Mouse (Mus musculus) layer of hippocampus, adult 2 months (tissue): ENCODE results near the gene Ubd. TPM values are rescaled to one million over a fixed set of nuclear protein-coding genes. Genes with fewer than 3 reads are reported as not detected.
A peak's percentile ranks its signal among the peaks of the same experiment; 100 is the strongest.
"Not testable (repeated sequence)": the region's sequence is repeated elsewhere in the genome, so short reads cannot be mapped to it uniquely, and the experiment has no call there.

Experiments used
- DNase-seq, 2 experiments: peaks; one replicate each; pipeline ENCODE4 v3.0.0; 2022; ENCODE audit warnings: low spot score in 2 of 2
- H3K27ac ChIP-seq: fragments of 200-600 bp; 2 replicates; pipeline ENCODE4 v1.8.1; 2022
- H3K4me3 ChIP-seq: fragments of 200-600 bp; 2 replicates; pipeline ENCODE4 v1.8.1; 2022; ENCODE audit warnings: mild to moderate bottlenecking
- CTCF ChIP-seq: fragments of 200-600 bp; conservative IDR thresholded peaks from 2 replicates; pipeline ENCODE4 v1.8.1; 2022; ENCODE audit warnings: antibody characterized with exemption, mild to moderate bottlenecking, moderate library complexity
- total RNA-seq, 2 experiments: library from RNA; stranded (reverse); gene quantifications; 2 replicates each; pipeline ENCODE4 v1.2.3; 2021

Gene Ubd
- total RNA-seq, 2 experiments from 2014 or later: not detected

DNA sequence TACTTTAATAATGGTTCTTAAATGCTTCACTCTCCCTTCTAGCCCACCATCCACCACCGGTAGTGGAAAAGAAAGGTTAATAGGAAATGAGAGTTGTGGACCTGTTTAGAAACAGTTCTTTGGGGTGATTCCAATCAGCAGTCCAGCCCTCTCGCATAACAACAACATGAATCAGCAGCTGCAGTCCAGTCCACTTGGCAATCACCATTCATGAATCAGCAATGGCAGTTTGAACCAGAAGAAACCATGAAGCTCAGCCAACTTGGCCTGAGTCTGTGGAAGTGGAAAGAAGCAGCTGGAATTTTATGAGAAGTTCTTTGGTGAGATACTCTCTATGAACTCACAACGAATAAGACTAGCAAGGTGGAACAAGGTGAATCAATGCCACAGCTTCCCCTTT lies 24.8 kb downstream of the Ubd start:
- no peak for TF ChIP-seq CTCF
- DNase-seq: no peak
- no peak overlapping the region for H3K27ac ChIP-seq
- H3K4me3 ChIP-seq: no peak overlapping the region

DNA sequence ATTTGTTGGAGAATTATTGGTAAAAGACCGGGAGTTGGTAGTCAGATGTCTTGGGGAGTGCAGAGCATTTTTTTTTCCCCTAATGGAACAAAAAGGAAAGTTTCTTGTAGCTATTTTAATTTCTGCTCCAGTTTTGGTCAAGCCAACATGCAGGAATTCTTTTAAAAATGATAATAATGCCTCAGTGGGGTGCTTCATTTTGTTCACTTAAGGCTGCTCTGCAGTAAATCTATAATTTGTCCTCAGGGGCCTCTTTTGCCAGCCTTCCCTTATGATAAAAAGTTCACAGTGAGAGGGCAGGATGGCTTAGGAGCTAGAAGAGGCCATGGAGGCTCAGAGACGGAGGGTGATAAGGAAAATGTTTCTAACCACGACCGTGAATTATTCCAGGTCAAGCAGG lies 26.2 kb downstream of the Ubd start, which contains the start of gene Olfr96:
Gene Olfr96 (plus strand): TSS at position 301 of the 400 bp plus-strand sequence.
- Histone ChIP-seq H3K27ac (no peak within 1 kb of the TSS), H3K4me3 (no peak within 1 kb of the TSS)
- no peak for DNase-seq
- no peak for TF ChIP-seq CTCF

DNA sequence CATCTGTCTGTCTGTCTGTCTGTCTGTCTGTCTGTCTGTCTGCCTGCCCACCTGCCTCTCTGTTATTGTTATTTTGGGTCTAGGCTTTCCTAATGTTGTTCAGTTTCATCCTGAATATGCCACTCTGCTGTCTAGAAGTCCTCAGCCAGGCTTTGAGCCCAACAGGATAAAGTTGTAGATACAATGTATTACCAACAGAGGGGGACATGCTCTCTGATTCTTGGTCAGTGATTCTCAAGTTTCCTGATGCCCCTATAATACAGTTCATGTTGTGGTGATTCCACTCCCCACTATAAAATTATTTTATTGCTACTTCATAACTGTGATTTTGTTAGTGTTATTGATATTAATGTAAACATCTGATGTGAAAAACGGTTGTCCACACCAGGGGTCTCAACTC lies 28.2 kb downstream of the Ubd start:
- no peak overlapping the region for H3K27ac ChIP-seq
- no peak for DNase-seq
- H3K4me3 ChIP-seq: no peak overlapping the region
- TF ChIP-seq CTCF: peak; percentile 63

DNA sequence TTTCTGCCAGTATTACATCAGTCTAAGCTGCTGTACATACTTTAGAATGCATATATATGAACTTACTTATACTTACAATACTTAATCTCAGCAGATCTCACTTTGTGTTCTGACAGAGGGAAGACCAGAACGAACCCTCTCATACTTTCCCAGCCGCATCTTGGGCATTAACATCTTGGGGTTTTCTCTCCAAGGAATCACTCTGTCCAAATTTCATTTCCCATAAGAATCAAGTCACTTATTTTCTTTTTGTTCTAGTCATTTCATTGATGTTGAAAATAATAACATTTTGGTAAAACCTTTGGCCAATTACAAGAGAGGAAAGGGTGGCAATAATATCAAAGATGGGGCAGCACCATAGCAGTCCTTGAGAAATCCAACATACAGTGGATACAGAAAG lies 43.5 kb downstream of the Ubd start, which contains the start of gene Olfr97:
Gene Olfr97 (minus strand): TSS at position 101 of the 400 bp plus-strand sequence.
- not testable (repeated sequence) for H3K27ac ChIP-seq, DNase-seq, H3K4me3 ChIP-seq

DNA sequence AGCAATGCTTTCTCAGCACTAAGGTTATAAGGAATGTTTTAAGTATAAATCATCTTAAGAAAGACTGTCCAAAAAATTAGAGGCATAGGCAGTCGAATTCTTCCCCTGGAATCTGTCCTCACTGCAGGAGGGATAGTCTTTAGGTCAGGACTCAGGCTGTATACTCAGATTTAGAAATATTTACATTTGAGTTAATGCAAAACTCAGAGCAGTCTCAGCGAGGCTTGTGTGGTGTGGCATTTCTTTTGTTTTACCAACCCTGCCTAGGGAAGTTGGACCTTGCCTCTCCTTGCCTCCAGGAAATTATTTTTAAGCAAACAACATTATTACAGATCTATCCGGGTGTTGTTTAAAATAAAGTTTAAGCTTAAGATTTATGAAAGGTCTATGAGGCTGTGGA lies 48.5 kb downstream of the Ubd start:
- DNase-seq: no peak
- H3K27ac ChIP-seq: no peak overlapping the region
- no peak for TF ChIP-seq CTCF
- H3K4me3 ChIP-seq: no peak overlapping the region

Other genes starting within 250 kb of the Ubd start
- 100 to 1,000 TPM; 132 to 139 TPM for gene Ppp1r11, start 242.2 kb upstream of the Ubd start, total RNA-seq
- 10 to 100 TPM; 30.6 to 34.5 TPM for gene Znrd1, start 235.3 kb upstream of the Ubd start, total RNA-seq
- gene Znrd1as, start 235.3 kb upstream of the Ubd start, total RNA-seq: 1 to 10 TPM; 6.2 to 7.3 TPM
- gene 2410137M14Rik, start 212.7 kb upstream of the Ubd start, total RNA-seq: not detected
- gene H2-M5, start 204.4 kb upstream of the Ubd start, total RNA-seq: 1 to 10 TPM in 1 of 2 experiments, under 1 TPM in 1; 0.37 to 1.2 TPM
- 10 to 100 TPM; 15.0 to 15.8 TPM for gene Zfp57, start 192.7 kb upstream of the Ubd start, total RNA-seq
- gene Mog, start 170.5 kb upstream of the Ubd start, total RNA-seq: 10 to 100 TPM; 42.6 to 45.6 TPM
- 100 to 1,000 TPM; 682 to 738 TPM for gene Gabbr1, start 147.9 kb upstream of the Ubd start, total RNA-seq
- not detected for gene Olfr90, start 105.4 kb upstream of the Ubd start, total RNA-seq
- gene Olfr91, start 95.6 kb upstream of the Ubd start, total RNA-seq: not detected
- not detected for gene Olfr92, start 73.8 kb upstream of the Ubd start, total RNA-seq
- gene Olfr93, start 32.4 kb upstream of the Ubd start, total RNA-seq: not detected
- not detected for gene Olfr94, start 7.1 kb downstream of the Ubd start, total RNA-seq
- not detected for gene Olfr95, start 19.2 kb downstream of the Ubd start, total RNA-seq
- gene Olfr96, start 26.3 kb downstream of the Ubd start, total RNA-seq: not detected
- not detected for gene Olfr97, start 43.4 kb downstream of the Ubd start, total RNA-seq
- not detected for gene Olfr98, start 69.9 kb downstream of the Ubd start, total RNA-seq
- 1 to 10 TPM; 2.4 to 3.4 TPM for gene H2-M3, start 76.3 kb downstream of the Ubd start, total RNA-seq
- not detected for gene Olfr99, start 89.6 kb downstream of the Ubd start, total RNA-seq
- gene Olfr101, start 110.4 kb downstream of the Ubd start, total RNA-seq: not detected
- gene Olfr102, start 123.2 kb downstream of the Ubd start, total RNA-seq: not detected
- not detected for gene Olfr103, start 145.8 kb downstream of the Ubd start, total RNA-seq
- gene Olfr104-ps, start 165.7 kb downstream of the Ubd start, total RNA-seq: not detected
- gene Olfr105-ps, start 185.1 kb downstream of the Ubd start, total RNA-seq: not detected
- not detected for gene Olfr106-ps, start 196.5 kb downstream of the Ubd start, total RNA-seq
- gene Olfr107, start 205.3 kb downstream of the Ubd start, total RNA-seq: not detected